Mouse (Mus musculus) lung, postnatal 0 days (tissue): ENCODE results near the gene Agt.

Experiments
- CTCF ChIP-seq: IDR thresholded peaks from 2 replicates; pipeline ENCODE4 v1.5.1; 2016; ENCODE audit warnings: antibody characterized with exemption, mild to moderate bottlenecking
- EP300 ChIP-seq: IDR thresholded peaks from 2 replicates; pipeline ENCODE4 v1.6.1; 2016; ENCODE audit warnings: antibody characterized with exemption, mild to moderate bottlenecking, control low read depth

GRCm38 (mm10) chr8:124618252-124618651 is 48.7 kb upstream of the Agt start:
- TF ChIP-seq CTCF (no peak), EP300 (no peak)
